Mouse (Mus musculus): ENCODE results near the gene Prkar1a.

DNA sequence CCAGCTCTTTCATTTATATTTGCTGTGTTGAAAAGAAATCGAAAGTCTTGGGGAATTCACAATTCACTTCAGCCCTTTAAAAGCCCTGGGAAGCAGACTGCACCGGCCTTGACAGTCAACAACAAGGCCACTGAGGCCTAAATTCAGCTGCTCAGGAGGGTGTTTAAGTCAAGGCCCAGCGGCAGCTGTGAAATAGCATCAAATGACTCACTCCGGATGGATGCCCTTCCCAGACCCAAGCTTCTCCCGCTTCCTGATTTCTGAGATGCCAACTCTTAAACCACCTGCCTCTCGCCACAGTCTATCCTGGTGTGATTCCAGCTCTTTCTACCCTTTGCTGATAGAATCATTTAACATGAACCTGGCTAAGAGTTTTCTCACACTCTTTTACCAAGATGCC is 28.8 kb upstream of the Prkar1a start:
- TF ChIP-seq POLR2A (IDR thresholded peaks at IDR 0.05; ENCODE audit: extremely low read depth, insufficient read depth, low read length) = no peak
- no peak for TF ChIP-seq CTCF (IDR thresholded peaks at IDR 0.05; ENCODE audit: extremely low read depth, insufficient read depth, low read length)
